In genomic region chr2:156126992-156127391, GRCm38 (mm10) we compare ENCODE assay signal across 9 mouse cellular contexts. TPM values are rescaled to one million over a fixed set of nuclear protein-coding genes. Genes with fewer than 3 reads are reported as not detected.
DNase-seq lines count a peak whose midpoint lies in the region; ATAC-seq and TF ChIP-seq lines count a peak whose summit lies in the region.
"Had no signal": no experiment of that assay in that cellular context is flagged by ENCODE, and none has a peak within 500 bp of the region (broad histone marks: within the 10 kb centered on the region; RNA-seq: fewer than 3 reads in every experiment).

Gm28036 (minus strand) TSS chr2:156127092.

- H3K9me3 ChIP-seq in embryonic facial prominence, embryonic 14.5 days (ENCODE audit: control insufficient read depth, low read length) = no peaks in the 10 kb centered on the region
- no peaks in the 10 kb centered on the region for H3K9me3 ChIP-seq in hindbrain, embryonic 16.5 days (ENCODE audit: control insufficient read depth, low read length)
- no peaks in the 10 kb centered on the region for H3K9me3 ChIP-seq in midbrain, postnatal 0 days (ENCODE audit: low read length)
- H3K9me3 ChIP-seq: liver, embryonic 15.5 days had no signal

- WGBS in embryonic facial prominence, embryonic 14.5 days = 92% methylated on average over 5 of the region's 5 CpGs
- 96% methylated on average over 5 of the region's 5 CpGs for WGBS in hindbrain, embryonic 16.5 days
- 97% methylated on average over 5 of the region's 5 CpGs for WGBS in midbrain, postnatal 0 days

- H3K4me2 ChIP-seq in embryonic facial prominence, embryonic 14.5 days (ENCODE audit: low read depth, low read length) = no peak within 1 kb of the TSS
- H3K4me2 ChIP-seq in hindbrain, embryonic 16.5 days (ENCODE audit: low read length) = no peak within 1 kb of the TSS
- no peak within 1 kb of the TSS for H3K4me2 ChIP-seq in midbrain, postnatal 0 days (ENCODE audit: low read depth, low read length, poor library complexity, severe bottlenecking)
- H3K4me2 ChIP-seq: liver, embryonic 15.5 days had no signal

- no peak for DNase-seq in left cerebral cortex, adult 18-20 months (ENCODE audit: low spot score in 2 of 2)
- no peak for DNase-seq in left cerebral cortex, adult 9 months (ENCODE audit: low spot score in 2 of 2)
- DNase-seq in embryonic facial prominence, embryonic 14.5 days (ENCODE audit: low spot score) = no peak
- DNase-seq in midbrain, postnatal 0 days (ENCODE audit: low spot score) = no peak
- no peak for DNase-seq in spleen, postnatal 36 days (ENCODE audit: low spot score in 2 of 2)
- no peak for DNase-seq in cerebellum, adult 8-10 months

- H3K27ac ChIP-seq in embryonic facial prominence, embryonic 14.5 days (replicated peaks; ENCODE audit: low read depth, low read length) = no peak within 1 kb of the TSS
- H3K27ac ChIP-seq in hindbrain, embryonic 16.5 days (ENCODE audit: low read depth, low read length) = no peak within 1 kb of the TSS
- no peak within 1 kb of the TSS for H3K27ac ChIP-seq in midbrain, postnatal 0 days (ENCODE audit: low read depth, low read length)
- H3K27ac ChIP-seq: liver, embryonic 15.5 days had no signal

- no peaks in the 10 kb centered on the region for H3K4me1 ChIP-seq in embryonic facial prominence, embryonic 14.5 days (ENCODE audit: control insufficient read depth, insufficient read depth, low read length)
- no peaks in the 10 kb centered on the region for H3K4me1 ChIP-seq in hindbrain, embryonic 16.5 days (ENCODE audit: control insufficient read depth, insufficient read depth, low read depth, low read length)
- no peaks in the 10 kb centered on the region for H3K4me1 ChIP-seq in midbrain, postnatal 0 days (ENCODE audit: insufficient read depth, low read length)
- H3K4me1 ChIP-seq: liver, embryonic 15.5 days had no signal

- TF ChIP-seq CTCF in midbrain, postnatal 0 days (IDR thresholded peaks at IDR 0.05) = no peak

- no peak within 1 kb of the TSS for H3K4me3 ChIP-seq in embryonic facial prominence, embryonic 14.5 days (ENCODE audit: low read depth, low read length)
- no peak within 1 kb of the TSS for H3K4me3 ChIP-seq in hindbrain, embryonic 16.5 days (ENCODE audit: low read length)
- no peak within 1 kb of the TSS for H3K4me3 ChIP-seq in midbrain, postnatal 0 days (ENCODE audit: low read depth, low read length)
- H3K4me3 ChIP-seq: liver, embryonic 15.5 days had no signal

- ATAC-seq in embryonic facial prominence, embryonic 14.5 days (ENCODE audit: low read depth) = no peak
- ATAC-seq in hindbrain, embryonic 16.5 days = no peak
- ATAC-seq in midbrain, postnatal 0 days (ENCODE audit: low FRiP score) = no peak
- ATAC-seq in cerebellum, adult (ENCODE audit: insufficient number of reproducible peaks, low FRiP score, low TSS enrichment) = no peak

- no peak within 1 kb of the TSS for H3K9ac ChIP-seq in embryonic facial prominence, embryonic 14.5 days (ENCODE audit: low read depth, low read length)
- no peak within 1 kb of the TSS for H3K9ac ChIP-seq in hindbrain, embryonic 16.5 days (ENCODE audit: low read depth, low read length)
- H3K9ac ChIP-seq in midbrain, postnatal 0 days (replicated peaks; ENCODE audit: low read length, poor library complexity, severe bottlenecking) = no peak within 1 kb of the TSS
- H3K9ac ChIP-seq: liver, embryonic 15.5 days had no signal

- no peaks in the 10 kb centered on the region for H3K27me3 ChIP-seq in embryonic facial prominence, embryonic 14.5 days (replicated peaks; ENCODE audit: control insufficient read depth, insufficient read depth, low read length)
- H3K27me3 ChIP-seq in hindbrain, embryonic 16.5 days (replicated peaks; ENCODE audit: control insufficient read depth, insufficient read depth, low read length) = no peaks in the 10 kb centered on the region
- no peaks in the 10 kb centered on the region for H3K27me3 ChIP-seq in midbrain, postnatal 0 days (ENCODE audit: insufficient read depth, low read length)
- H3K27me3 ChIP-seq: liver, embryonic 15.5 days had no signal

- peaks cover 41% of the 10 kb centered on the region for H3K36me3 ChIP-seq in embryonic facial prominence, embryonic 14.5 days (ENCODE audit: control insufficient read depth, insufficient read depth, low read length)
- peaks cover 10% of the 10 kb centered on the region for H3K36me3 ChIP-seq in hindbrain, embryonic 16.5 days (ENCODE audit: control insufficient read depth, insufficient read depth, low read length)
- H3K36me3 ChIP-seq in midbrain, postnatal 0 days (ENCODE audit: insufficient read depth, low read length) = peaks cover 37% of the 10 kb centered on the region

RNA-seq across cellular contexts. Expression of gene Gm28036, which starts in this region (rescaled TPM):
- total RNA-seq in left cerebral cortex, adult 18-20 months (2021) = 10 to 100 TPM; 18.9 to 23.9 TPM
- polyA plus RNA-seq in embryonic facial prominence, embryonic 14.5 days (2014; fragmentation: Nextera tagmentation; extraction: Ambion mirVana) = 10.6 and 15.7 TPM in 2 replicates
- polyA plus RNA-seq in hindbrain, embryonic 16.5 days (2015; fragmentation: Nextera tagmentation; extraction: Ambion mirVana) = 15.5 and 19.5 TPM in 2 replicates
- 54.1 and 56.8 TPM in 2 replicates for total RNA-seq in midbrain, postnatal 0 days (2014; rRNA removed)
- polyA plus RNA-seq in midbrain, postnatal 0 days (2015; fragmentation: Nextera tagmentation; extraction: Ambion mirVana) = 10.1 and 10.8 TPM in 2 replicates
